Mouse (Mus musculus): ENCODE results near the gene Myb. TPM values are rescaled to one million over a fixed set of nuclear protein-coding genes. Genes with fewer than 3 reads are reported as not detected.

The Myb gene
- polyA plus RNA-seq, 1 experiment from 2014 or later: 11.1 TPM

GRCm38 (mm10) chr10:21076731-21077130 is 84.1 kb downstream of the Myb start:
- no peak for ATAC-seq
- H3K27ac ChIP-seq (ENCODE audit: low read depth): peak overlapping the region; percentile 61
- no peak overlapping the region for H3K4me3 ChIP-seq (ENCODE audit: low read depth, low read length)
- no peaks in the 10 kb centered on the region for H3K9me3 ChIP-seq (ENCODE audit: low read length)
- no peak for DNase-seq
- peaks cover 3% of the 10 kb centered on the region; the same call in 1 of the 2 replicates for H3K4me1 ChIP-seq (ENCODE audit: insufficient read depth)
- H3K27me3 ChIP-seq (ENCODE audit: insufficient read depth, low read length): no peaks in the 10 kb centered on the region
- no peaks in the 10 kb centered on the region for H3K36me3 ChIP-seq (replicated peaks; ENCODE audit: insufficient read depth, low read length)
- 59% methylated on average over 7 of the region's 7 CpGs for WGBS (ENCODE audit: insufficient replicate concordance)
- H3K4me2 ChIP-seq (ENCODE audit: low read depth, low read length): peak overlapping the region; percentile 40; the same call in 1 of the 2 replicates
- TF ChIP-seq EP300 (IDR thresholded peaks at IDR 0.05; ENCODE audit: low read depth) (no peak), CTCF (IDR thresholded peaks at IDR 0.05; ENCODE audit: low read depth) (no peak)
- H3K9ac ChIP-seq (replicated peaks): no peak overlapping the region

GRCm38 (mm10) chr10:21076137-21076536 is 84.6 kb downstream of the Myb start:
- Histone ChIP-seq H3K9me3 (ENCODE audit: low read length) (no peaks in the 10 kb centered on the region), H3K27me3 (ENCODE audit: insufficient read depth, low read length) (no peaks in the 10 kb centered on the region), H3K4me2 (ENCODE audit: low read depth, low read length) (no peak overlapping the region), H3K36me3 (replicated peaks; ENCODE audit: insufficient read depth, low read length) (no peaks in the 10 kb centered on the region), H3K4me3 (ENCODE audit: low read depth, low read length) (no peak overlapping the region), H3K4me1 (ENCODE audit: insufficient read depth) (peaks cover 3% of the 10 kb centered on the region; the same call in 1 of the 2 replicates), H3K27ac (ENCODE audit: low read depth) (no peak overlapping the region), H3K9ac (replicated peaks) (no peak overlapping the region)
- TF ChIP-seq CTCF (IDR thresholded peaks at IDR 0.05; ENCODE audit: low read depth) (no peak), EP300 (IDR thresholded peaks at IDR 0.05; ENCODE audit: low read depth) (no peak)
- ATAC-seq (no peak), DNase-seq (no peak)
- WGBS (ENCODE audit: insufficient replicate concordance): 83% methylated on average over 1 of the region's 1 CpGs

Other genes with a start within 250 kb of the Myb start
- 2.3 and 2.6 TPM in 2 replicates for gene Ahi1, start 208.4 kb downstream of the Myb start, polyA plus RNA-seq (2015; fragmentation: Nextera tagmentation; extraction: Ambion mirVana)
- 45.4 and 50.9 TPM in 2 replicates for gene Hbs1l, start 135.0 kb upstream of the Myb start, polyA plus RNA-seq (2015; fragmentation: Nextera tagmentation; extraction: Ambion mirVana)
- gene Aldh8a1, start 216.3 kb upstream of the Myb start, polyA plus RNA-seq (2015; fragmentation: Nextera tagmentation; extraction: Ambion mirVana): 111 and 117 TPM in 2 replicates